Mouse (Mus musculus): ENCODE results near the gene Fnbp1.

- TF ChIP-seq CTCF (IDR thresholded peaks at IDR 0.05; ENCODE audit: borderline replicate concordance, control insufficient read depth, extremely low read depth, insufficient read depth, low read length, poor library complexity) (no peak), POLR2A (IDR thresholded peaks at IDR 0.05; ENCODE audit: control insufficient read depth, extremely low read depth, insufficient read depth, low read length, poor library complexity) (no peak)
Observed at GRCm38 (mm10) chr2:31189654-31190053, 47.8 kb upstream of the Fnbp1 start.
